Mouse (Mus musculus): Measurements from ENCODE around the gene Slc16a1.
A peak's percentile ranks its signal among the peaks of the same experiment; 100 is the strongest.
"Not testable (repeated sequence)": the region's sequence is repeated elsewhere in the genome, so short reads cannot be mapped to it uniquely, and the experiment has no call there.

Gene Slc16a1

DNA sequence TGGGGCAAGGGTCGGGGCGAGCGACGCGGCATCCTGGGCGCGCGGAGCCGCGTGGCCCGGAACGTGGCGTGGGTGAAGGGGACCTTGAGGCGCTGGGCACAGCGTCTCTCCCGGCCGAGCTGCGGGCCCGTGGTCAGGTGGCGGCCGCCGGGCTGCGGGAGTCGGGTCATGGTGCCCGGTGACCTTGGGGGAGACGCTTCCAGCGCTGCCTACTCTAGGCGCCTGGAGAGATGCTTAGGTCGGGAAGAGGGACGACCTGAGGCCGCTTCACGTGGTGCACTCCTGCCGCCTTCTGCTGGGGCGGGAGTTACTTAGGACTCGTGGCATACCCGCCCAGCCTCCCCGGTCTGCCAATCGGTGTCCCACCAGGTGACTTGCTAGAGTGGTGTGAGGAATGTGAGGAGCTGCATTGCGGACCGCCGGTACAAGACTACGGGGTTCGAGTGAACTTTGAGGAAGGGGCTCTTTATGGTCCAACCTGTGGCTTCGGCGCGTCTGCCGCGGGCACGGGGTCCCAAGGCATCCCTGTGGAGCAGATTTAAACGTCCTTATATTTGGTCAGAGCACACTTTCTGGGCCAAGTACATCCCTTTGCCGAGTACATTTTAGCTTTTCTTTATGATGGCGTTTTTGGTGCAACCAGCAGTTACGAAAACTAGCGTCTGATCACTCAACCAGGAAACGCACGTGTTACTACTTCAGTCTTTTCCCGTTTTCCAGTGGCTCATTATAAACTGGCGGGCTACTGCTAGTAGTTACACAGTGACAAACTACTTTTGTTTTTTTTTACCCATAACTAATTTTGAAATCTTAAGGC lies 672 bp downstream of the Slc16a1 start:
- DNase-seq (ENCODE audit: low read depth, low spot score) = peak; percentile 88

DNA sequence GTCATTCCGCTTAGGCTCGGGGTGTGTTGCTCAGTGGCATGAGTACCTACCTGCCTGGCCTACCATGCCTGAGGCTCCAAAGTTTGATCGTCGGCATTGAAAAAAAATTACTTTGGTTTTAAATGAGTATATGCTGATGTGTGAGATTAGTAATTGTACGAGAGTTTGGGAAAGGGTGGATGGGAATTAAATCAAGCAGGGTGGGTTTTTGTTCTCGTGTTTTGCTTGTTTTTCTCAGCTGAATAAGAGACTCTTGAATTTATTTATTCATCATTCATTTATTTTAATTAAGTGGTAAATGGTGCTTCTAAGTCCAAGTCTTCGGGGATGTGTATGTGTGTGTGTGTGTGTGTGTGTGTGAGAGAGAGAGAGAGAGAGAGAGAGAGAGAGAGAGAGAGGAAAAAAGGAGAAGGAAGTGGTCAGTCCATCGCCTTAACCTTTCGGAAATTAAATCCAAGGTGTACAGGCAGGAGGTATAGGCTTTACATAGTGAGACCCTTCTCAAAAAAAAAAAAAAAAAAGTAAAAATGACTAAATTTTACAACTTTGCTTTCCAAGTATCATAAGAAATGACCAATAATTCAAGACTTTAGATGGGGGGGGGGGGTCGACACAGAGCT lies 1.4 kb downstream of the Slc16a1 start:
- no peak for DNase-seq (ENCODE audit: low read depth, low spot score)

DNA sequence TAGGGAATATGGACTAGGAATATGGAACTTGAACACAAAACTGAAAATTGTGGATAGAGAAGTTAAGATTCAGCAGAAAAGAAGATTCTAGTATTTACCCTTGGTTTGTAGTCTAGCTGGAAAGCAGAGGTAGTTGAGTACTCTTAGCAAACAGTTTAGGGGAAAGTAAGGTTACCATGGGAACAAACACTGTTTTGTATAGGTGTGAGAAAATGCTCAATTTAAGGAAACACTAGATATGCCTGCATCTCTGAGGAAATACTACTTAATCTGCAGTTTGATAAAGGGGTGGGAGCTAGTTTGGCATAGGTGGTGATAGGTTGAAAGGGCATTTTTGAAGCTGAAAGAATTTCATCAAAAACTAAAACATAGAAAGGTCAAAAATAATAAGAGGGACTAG lies 2.4 kb downstream of the Slc16a1 start:
- DNase-seq (ENCODE audit: low read depth, low spot score) = peak; percentile 61

DNA sequence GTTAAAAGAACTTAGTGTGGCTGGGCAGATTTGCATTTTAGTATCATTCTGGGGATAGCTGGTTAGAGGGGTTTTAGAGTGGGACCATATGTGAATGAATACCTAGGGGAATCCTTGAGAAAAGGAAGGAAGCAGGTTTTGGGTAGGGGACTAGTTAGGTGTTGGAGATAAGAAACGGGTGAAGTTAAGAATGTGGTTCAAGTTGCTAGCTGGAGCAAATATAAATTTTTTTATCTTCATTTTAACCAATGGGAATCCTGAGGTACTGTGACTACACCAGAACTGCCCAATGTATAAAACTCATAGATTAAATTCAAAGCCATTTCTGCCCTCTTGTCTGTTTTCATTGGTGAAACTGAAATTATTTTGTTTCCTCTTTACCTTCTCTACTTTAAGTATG lies 2.8 kb downstream of the Slc16a1 start:
- DNase-seq (ENCODE audit: low read depth, low spot score) = no peak

DNA sequence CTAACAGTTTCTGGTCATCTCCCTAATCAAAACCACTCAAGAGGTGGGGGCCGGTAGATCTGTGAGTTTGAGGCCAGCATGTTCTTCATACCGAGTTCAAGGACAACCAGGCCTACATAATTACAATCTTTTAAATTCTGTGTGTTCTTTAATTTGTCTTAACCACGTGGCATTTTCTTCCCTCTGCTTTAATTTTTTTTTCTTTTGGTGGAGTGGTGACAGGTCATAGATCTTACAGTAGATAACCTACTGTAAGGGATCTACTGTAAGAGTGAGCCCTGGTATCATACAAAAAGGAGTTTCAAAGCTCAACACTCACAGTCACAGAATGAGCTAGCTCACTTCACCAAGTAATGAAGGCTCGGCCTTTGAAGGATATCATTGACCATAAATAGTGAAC lies 4.6 kb downstream of the Slc16a1 start:
- peak; percentile 6 for DNase-seq (ENCODE audit: low read depth, low spot score)

DNA sequence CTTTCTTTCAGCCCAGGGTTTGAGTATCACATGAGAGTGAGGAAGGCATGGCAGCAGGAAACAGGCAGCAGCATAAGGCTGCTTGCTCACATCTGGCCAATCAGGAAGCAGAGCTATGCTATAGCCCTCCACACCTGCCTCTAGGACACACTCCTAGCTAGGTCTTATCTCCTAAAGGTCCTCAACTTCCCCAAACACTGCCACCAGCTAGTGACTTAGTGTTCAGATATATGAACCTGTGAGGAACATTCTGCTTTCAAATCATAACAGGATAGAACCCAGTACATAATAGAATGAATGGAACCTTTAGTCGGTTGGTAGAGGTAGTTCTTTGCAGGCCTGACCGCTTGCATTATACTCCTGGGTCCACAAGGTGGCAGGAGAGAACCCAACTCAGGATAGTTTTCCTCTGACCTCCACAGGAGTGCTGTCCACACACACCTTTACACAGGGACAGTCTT lies 5.4 kb downstream of the Slc16a1 start:
- peak; percentile 77 for DNase-seq (ENCODE audit: low read depth, low spot score)

DNA sequence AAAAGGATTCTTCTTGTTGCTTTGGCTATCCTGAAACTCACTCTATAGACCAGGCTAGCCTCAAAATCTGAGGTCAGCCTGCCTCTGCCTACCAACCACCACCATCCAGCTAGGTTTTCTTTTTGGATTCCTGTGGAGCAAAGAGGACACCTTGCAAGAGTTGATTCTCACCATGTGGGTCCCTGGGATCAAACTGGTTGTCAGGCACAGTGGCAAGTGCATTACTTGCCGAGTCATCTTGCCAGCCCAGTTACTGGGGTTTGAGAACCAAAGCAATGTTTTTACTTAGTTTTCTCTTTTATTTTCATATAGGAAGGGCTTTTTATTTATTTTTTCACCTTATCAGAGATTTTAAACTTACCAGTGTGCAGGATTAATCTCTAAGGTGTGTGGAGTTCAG lies 5.9 kb downstream of the Slc16a1 start:
- DNase-seq (ENCODE audit: low read depth, low spot score) = no peak

DNA sequence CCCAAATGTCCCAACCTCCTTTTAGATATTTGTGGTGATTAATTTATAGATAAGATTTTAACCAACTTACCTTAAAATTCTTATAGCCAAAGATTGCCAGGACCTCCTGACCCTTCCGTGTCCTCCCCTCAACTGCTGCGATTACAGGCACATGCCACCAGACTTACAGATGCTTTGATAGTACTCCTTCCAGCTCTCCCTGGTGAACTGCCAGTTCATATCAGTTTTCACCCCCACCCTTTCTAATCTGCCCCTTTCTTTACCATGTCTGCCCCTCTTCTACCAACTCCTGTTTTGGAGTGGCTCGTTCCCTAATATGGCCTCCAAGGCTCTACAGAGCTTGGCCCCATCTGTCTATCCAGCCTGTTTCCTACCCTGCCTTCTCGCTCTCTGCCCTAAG lies 15.8 kb downstream of the Slc16a1 start:
- no peak for DNase-seq (ENCODE audit: low read depth, low spot score)

DNA sequence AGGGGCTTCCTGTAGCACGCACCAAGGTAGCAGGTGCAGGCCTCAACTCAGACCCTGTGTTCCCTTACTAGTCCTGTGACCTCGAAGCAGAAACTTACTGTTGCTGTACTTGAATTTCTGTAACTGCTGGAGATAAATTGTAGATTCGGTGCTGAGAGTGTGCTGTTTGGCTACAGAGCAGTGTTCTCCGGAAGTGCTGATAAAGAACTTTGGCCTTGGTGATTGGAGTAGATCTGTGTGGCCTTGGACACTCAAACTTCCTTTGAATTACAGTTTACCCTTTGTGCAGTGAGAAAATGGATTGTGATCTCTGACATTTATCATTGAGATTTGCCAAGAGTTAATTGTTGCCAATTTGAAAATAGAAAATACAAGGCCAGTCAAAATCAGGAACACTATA lies 16.5 kb downstream of the Slc16a1 start:
- DNase-seq (ENCODE audit: low read depth, low spot score) = no peak

DNA sequence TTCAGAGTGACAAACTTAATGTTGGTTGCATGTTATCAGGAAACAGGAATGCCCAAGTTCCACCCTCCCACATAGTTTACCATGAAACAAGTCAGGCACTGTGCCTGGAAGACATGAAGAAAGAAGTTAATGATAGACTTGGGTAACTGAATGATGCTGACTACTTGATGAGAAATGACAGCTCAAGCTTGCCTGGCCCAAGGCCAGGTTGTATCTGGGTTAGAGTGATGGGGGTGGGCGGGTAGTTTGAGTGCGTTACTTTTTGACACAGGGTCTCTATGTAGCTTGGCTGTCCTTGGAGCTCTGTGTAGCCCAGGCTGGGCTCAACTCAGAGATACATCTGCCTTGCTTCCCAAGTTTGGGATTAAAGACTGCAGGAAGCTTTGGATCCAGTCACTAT lies 20.2 kb downstream of the Slc16a1 start:
- DNase-seq (ENCODE audit: low read depth, low spot score) = no peak

DNA sequence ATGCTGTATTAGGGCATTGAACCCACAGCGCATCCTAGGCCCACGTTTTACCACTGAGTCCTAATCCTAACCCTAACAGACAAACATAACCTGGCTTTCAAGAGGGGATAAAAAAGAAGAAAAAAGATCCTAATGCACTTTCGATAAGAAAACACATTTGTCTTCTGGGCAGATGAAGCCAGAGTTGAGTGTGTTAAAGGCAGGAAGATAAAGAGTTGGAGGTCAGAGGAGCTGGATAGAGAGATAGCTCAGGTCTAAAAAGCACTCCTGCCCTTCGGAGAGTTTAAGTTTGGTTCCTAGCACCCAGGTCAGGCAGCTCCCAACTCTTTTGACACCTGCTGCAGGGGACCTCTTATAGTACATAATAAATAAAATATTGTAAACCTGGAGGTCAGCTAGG lies 21.3 kb downstream of the Slc16a1 start:
- DNase-seq (ENCODE audit: low read depth, low spot score) = no peak

DNA sequence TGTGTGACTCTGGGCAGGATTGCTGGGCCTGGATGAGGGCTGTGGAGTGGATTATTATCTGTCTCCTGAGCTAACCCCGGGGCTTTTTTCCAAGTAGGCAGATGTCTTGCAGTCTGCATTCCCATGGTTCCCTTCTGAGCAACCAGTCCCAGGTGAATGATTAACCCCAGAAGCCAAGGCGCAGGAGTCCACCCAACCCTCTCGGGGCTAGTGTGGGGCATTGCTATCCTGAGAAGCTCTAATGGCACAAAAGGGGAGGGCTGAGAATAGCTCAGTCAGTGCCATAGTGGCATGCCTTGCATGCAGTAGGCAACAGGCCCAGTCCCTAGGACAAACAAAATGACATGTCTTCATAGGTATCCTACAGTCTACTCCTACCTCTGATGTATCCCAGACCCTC lies 22.1 kb downstream of the Slc16a1 start:
- DNase-seq (ENCODE audit: low read depth, low spot score) = no peak

DNA sequence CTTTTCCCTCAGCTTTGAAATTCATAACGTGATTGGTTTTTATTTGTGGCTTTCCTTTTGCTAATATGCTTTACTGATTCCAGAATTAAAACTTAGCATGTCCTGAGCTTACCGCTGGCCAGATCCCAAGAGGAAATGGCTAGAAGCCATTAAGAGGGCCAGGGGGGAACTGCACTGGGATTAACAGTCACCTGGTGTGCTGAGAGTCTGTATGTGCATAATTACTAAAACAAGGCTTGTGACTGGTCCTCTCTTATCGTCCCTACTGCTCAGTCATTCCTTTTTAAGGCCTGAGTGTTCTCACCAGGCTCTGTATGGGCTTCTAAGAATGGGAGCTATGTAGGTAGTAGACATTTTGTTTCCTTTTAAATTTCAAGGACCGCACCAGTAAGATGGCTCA lies 23.5 kb downstream of the Slc16a1 start:
- no peak for DNase-seq (ENCODE audit: low read depth, low spot score)

DNA sequence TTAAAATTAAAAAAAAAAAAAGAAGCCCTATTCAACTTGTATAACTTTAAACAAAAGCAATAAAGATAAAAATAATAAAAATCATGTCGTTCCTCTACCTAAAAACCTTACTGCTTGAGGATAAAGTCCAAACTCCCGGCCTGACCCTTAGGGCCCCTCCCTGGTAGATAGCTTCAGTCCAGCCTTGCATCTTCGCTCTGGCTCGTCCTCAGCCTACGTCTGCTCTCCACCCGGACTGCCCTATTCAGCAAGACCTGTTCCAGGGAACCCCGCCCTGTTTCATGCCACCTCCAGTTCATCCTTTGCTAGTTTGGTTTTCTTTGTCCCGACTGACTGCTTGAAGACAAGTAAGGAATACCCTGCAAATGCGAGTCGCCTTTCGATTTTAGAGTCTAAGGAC lies 24.5 kb downstream of the Slc16a1 start:
- no peak for DNase-seq (ENCODE audit: low read depth, low spot score)

DNA sequence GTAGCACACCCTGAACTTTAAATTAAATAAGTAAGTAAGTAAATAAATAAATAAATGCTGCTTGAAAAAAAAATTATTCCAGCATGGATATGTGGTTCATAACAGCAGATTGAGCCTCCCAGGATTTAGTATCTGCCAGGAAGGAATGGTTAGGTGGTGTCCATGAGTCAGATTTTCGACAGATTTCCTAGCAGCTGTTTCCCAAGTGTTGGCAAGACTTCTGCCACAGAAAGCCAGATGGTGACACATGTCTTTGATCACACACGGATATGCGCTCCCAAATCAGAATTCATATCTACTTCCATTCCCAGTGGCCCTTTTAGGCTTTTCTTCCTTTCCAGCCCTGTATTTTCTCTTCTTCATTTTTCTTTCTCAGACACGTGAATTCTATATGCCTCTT lies 28.5 kb downstream of the Slc16a1 start:
- no peak for DNase-seq (ENCODE audit: low read depth, low spot score)

DNA sequence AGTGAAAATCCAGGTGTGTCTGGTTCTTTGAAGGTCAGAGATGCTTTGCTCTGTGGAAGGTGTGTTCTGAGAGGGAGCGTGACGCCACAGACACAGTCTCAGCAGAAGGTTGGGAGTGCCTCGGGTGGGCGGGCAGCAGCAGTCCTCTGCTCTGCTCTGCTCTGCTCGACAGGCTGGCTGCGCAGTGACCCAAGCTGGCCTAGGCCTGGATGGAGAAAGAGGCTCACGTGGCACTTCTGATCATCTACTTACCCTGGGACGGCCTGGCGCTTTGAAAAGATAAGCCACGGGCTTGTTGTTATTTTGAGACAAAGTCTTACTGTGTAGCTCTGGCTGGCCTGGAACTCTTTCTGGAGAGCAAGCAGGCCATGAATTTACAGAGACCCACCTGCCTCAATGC lies 29.0 kb downstream of the Slc16a1 start:
- DNase-seq (ENCODE audit: low read depth, low spot score) = no peak

DNA sequence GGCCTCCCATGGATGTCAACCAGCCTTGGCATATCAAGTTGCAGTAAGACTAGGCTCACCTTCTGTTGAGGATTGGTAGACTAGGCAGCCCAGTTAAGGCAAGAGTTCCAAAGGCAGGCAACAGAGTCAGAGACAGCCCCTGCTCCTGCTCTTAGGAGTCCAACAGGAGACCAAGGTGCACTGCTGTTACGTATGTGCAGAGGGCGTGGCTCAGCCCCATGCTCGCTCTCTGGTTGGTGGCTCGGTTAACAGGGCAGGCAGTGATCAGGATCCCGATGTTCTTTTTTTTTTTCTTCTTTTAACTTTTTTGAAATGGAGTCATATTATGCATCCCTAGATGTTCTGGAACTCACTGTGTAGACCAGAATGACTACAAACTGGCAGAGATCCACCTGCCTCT lies 30.5 kb downstream of the Slc16a1 start:
- DNase-seq (ENCODE audit: low read depth, low spot score) = no peak

DNA sequence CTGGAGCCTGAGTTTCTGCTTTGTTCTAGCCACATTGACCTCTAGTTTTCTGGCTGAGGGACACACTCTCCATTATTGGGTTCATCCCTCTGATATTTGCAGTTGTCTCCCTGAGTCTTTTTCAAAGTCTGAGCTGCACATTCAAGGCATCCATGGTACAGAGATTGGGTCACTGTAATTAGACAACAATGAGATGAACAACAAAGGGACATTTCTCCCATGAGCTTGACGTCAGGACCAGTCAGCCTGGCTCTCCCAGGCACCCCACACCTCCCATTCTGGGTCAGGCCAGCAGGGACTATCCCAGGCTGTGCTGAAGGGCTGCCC lies 31.4 kb downstream of the Slc16a1 start:
- no peak for DNase-seq (ENCODE audit: low read depth, low spot score)

DNA sequence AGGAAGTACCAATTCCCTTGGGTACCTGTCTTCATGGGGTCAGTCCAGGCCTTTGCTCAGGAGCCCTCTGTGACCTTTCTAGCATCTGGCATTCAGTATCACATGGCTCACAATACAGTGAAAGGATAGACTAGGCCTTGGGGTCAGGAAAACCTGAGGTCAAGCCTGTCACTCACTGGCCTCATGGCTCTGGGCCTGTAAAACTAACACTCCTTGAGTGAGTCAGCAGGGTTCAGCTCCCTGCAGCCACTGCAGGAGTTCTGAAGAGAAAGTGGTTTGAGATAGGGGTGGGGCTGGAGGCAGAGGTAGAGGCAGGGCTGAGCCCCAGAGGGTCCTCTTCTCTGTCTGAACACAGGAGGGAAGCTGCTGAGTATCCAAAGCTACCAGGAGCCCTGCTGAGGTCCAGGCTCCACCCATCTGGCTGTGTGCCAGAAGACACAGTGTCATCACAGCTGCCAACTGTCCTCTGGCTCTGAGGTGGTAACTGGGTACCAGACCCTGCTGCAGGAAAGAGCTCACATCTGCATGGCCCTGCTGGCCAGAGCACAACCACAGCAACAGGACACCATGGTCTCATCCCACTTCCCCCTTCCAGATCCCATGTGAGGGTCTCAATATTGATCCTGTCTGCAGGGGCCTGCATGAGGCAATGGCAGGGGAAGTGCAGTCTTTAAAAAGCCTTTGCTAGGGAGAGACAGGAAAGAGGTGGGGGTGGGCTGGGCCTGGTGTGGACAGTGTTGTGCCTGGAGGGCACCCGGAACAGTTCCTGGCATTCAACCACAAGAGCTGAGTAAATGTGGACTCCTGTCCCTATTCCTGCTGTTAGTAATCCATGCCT lies 31.9 kb downstream of the Slc16a1 start:
- DNase-seq (ENCODE audit: low read depth, low spot score) = not testable (repeated sequence)

DNA sequence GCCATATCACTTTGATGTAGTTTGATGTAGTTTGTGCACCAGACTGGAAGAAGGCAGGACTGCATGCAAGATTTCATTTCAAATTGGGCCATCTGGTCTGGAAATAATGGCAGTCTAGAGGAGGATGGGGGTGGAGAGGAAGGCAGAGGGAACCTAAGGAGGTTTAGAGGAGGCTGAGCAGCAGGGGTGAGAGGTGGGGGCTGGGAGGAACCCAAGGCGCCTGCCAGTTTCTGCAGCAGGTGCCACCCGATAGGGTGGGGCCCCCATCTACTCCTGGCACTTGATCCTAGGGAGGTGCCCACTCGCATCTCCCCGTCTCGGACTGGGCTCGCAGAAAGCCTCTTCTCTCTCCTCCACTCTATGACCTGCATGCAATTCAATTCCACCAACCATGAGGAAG lies 33.1 kb downstream of the Slc16a1 start:
- DNase-seq (ENCODE audit: low read depth, low spot score) = no peak

DNA sequence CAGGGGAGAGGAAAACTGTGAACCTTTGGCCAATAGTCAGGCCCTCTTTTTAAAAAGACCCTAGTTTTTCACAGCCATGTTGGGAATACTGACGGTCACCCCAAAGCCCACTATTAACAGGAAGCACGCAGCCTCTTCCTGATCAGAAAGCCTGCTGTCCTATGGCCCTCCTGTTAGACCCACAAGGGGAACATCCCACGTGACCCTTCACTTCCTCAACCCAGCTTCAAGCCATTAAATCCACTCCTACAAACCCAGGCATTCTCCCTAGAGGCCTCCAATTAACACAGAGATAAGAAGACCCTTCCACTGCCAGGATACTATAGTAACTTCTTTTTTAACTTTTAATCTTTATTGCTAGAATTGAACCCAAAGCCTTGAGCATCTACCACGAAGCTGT lies 33.6 kb downstream of the Slc16a1 start:
- DNase-seq (ENCODE audit: low read depth, low spot score) = no peak

DNA sequence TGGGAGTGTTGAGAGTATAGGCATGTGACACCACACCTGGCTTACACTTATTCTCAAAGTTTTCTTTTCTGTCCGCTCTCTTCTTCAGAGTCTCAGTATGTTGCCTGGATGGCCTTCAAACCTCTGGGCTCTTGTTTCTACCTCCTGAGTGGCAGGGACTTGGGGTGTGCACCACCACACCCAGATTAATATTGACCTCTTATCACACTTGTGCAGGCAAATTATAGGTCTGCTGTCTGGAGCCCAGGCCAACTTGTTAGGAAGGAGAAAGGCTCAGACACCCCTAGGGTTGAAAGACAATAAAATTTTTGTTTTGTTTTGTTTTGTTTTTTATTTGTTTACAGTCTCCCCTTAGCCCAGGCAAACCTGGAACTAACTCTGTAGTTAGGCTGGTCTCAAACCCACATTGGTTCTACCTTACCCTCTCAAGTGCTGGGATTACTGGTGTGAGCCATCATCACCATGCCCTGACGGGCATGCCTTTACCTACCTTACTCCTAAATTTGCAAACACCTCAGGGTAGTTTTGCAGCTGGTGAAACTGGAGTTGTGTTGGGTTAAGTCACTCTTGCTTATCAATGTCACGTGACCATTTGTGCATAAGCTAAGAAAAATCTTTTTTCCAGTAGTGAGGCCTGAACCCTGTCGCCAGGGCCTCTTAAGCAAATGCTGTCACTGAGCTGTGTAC lies 35.3 kb downstream of the Slc16a1 start:
- no peak for DNase-seq (ENCODE audit: low read depth, low spot score)
